Mouse (Mus musculus): ENCODE results near the gene Patj. TPM values are rescaled to one million over a fixed set of nuclear protein-coding genes. Genes with fewer than 3 reads are reported as not detected.
A peak's percentile ranks its signal among the peaks of the same experiment; 100 is the strongest.

Gene Patj
- polyA plus RNA-seq, 1 experiment: 15.8 TPM

DNA sequence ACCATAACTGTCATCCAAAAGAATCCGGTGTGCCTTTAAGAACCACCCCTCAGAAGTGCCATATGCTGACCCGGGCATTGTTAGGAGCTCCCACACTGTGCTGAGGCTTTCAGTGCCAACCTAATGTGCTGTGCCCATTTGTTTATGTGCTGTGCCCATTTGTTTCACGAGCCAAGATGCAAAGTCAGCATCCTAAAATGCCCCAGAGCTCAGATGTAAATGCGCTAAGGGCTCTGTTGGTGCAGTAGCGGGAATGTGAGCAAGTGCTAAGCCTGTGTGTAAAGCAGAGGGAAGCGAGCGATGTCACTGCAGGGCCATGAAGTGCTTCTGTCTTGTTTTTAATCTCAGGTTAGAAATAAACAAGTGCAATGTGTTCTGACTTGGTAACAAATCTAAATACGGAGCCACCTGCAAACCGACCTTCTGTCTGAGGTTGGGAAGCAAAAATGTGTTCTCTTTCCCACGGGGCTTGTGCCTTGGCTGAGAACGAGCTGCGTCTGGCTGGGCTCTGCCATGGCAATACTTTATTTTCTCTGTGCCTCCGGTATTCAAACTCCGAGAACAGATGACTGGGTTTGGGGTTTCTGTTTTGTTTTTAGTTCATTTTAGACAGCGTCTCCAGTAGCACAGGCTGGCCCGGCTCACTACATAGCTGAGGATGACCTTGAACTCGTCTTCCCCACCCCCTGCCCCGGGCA, 239.7 kb downstream of the Patj start:
- no peak for DNase-seq (ENCODE audit: extremely low spot score in 1 of 2, low spot score in 1 of 2)

DNA sequence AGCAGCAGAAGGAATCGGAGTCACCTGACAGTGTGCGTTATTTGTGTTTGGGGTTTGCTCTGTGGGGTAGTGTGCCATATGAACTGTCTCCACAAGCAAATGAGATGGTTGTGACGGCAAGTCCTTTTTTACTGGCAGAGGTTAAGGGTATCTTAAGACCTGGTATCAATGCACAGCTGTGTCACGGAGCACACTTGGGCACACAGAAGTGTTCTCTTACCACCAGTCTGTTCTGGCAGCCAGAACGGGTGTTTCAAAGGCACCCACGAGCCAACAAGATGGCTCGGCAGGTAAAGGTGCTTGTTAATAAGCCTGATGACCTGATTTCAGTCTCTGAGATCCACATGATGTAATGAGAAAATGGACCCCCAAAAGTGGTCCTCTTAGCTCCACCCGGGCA, 243.1 kb downstream of the Patj start:
- DNase-seq (ENCODE audit: extremely low spot score in 1 of 2, low spot score in 1 of 2): no peak

DNA sequence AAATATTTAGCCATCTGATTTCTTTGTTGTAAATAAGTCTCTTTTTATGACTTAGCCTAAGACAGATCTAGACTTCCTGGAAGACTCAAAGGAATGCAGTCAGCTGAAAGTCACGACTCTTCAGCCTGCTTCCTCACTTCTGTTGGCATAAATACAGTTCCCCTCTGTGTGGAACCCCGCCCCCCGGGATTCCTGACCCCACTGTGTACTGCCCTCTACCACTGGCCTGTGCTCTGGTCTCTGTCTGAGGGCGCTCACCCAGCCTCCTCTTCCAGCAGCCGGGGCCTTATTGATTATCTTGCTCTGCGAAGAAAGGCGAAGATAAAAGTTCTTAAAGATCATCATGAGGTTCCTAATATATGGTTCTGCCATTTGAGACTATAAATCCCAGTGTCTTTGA, 258.1 kb downstream of the Patj start:
- no peak for DNase-seq (ENCODE audit: extremely low spot score in 1 of 2, low spot score in 1 of 2)

DNA sequence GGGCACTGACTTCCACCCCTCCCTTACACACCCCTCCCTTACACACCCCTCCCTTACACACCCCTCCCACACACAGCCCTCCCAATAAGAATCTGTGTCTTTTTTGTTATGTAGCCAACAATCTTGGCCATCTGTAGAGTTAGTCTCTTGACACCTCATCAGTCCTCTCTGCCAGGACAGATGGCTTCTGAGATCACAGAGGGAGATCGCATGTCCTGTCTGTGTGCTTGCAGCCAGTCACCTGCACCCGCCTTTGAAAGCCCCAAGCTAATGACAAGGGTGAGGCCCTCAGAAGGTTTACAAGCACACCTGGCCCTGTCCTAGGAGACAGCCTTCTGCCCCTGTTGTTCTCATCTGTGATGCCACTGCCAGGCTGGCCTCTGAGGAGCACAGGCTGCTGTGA, 258.8 kb downstream of the Patj start:
- no peak for DNase-seq (ENCODE audit: extremely low spot score in 1 of 2, low spot score in 1 of 2)

DNA sequence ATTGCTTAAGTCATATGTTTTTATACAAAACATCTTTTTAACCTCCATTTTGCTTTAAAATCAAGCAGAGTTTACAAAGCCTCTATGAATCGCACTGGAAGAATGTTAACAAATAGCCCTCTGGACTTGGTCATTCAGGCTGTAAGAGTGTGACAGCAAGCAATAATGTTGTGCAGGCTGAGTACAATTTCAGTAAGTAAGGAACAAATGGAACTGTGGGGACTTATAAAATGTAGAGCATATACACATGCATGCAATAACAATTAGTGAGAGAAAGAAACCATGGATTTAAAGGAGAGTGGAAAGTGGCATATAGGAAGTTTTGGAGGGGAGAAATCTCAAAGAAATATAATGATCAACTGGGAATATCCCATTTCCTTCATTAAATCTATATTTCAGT, 261.2 kb downstream of the Patj start:
- no peak for DNase-seq (ENCODE audit: extremely low spot score in 1 of 2, low spot score in 1 of 2)

DNA sequence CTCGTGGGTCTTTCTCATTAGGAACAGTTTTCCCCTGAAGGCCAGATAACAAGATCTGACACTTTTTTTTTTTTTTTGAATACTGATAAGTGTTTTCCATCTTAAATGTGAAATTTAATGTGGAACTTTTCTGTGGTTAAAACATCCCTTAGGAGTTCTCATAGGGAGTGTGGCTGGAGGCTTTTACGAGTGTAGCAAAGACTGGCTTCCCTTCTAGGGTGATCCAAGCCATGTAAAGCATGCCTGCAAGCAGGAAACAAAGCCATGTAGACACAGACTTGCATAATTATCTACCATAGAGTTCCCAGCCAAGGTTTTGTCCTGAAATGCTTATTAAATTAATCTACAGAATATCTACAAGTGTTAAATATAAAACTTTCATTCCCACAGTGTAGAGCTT, 263.4 kb downstream of the Patj start:
- no peak for DNase-seq (ENCODE audit: extremely low spot score in 1 of 2, low spot score in 1 of 2)

DNA sequence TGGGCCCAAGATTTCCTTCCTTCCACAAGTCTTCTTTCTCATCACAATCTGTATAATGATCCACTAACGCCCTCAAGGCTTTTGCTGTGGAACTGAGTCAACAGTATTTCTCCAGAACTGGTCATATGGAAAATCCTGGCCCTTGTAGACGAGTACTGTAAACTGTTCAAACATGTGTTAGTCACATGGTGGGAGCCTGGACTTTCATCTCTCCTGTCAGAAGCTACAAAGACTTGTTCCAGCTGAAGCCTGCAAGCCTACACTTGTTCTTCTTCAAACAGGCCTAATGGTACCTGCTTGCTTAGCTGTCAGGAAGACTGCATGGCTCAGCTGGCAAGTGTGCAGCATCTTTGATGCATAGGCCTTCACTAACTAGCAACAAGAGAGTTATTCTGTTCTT, 264.9 kb downstream of the Patj start:
- DNase-seq (ENCODE audit: extremely low spot score in 1 of 2, low spot score in 1 of 2): no peak

DNA sequence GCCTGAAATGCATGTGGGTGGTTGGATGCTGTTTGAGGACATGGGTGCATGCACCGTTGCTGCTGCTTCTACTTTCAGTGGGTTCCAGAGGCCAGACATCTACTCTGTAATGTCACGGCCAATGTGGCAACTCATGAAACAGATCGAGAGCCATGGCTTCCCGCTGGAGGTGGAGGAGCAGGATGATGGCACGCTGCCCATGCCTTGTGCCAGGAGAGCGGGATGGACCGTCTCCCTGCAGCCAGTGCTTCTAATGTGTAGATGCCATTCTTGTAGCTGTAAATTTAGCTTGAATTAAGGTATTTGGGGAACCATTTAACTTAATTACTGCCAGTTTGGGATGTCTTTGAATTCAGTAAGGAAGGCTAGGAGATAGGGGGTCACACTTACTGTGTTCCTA, 270.3 kb downstream of the Patj start:
- DNase-seq (ENCODE audit: extremely low spot score in 1 of 2, low spot score in 1 of 2): no peak

DNA sequence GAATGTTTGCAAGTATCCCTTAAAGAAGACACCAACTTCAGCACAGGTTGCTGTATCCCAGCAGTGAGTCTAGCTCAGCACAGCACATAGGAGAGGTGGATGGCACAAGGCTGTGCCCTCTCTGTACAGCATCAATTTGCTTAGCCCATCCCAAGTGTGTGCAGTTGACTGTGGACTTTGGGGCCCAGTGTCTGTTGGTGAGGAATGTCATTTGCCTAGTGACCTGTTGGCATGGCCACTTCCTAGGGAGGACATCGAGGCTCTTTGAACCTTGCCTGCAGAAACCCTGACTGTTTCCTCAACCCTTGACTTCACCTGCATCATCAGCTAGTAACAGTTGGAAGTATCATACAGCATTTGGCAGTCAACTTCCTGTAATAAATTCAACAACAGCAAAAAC, 270.9 kb downstream of the Patj start:
- no peak for DNase-seq (ENCODE audit: extremely low spot score in 1 of 2, low spot score in 1 of 2)

DNA sequence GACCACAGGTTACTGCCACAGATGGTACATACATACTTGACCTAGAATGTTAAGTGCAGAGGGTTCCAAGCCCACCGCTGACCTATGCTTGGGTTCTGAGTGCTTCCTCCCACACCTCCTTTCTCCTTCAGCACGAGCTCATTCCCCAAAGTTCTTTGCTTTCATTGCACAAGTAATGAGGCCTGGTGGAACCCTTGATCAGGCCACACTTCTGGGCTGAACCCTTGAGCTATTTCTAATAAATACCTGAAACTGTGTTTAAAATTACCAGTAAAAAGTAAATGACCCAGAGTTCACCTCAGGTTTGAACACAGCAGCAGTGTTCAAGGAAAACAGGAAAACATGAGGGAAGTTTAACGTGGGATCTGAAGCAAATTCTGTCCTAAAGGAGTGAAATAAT, 271.4 kb downstream of the Patj start:
- DNase-seq (ENCODE audit: extremely low spot score in 1 of 2, low spot score in 1 of 2): no peak

DNA sequence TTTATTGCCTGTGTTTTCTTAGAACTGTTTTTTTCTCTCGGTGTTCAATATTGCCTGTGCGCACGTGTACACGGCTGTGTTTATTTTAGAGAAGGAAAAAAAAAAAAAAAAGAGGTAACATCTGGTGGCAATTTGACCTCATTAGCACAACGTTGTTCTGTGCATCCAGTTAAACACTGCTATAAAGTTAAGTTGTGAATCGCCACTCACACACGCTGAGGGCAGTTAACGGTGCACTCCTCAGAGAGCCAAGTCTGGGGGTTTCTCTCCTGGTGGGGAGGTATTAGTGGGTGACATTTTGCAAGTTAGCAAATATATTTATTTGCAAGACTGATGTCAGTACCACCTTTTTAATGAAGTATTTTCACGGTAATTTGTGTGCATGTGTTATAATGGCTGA, 281.9 kb downstream of the Patj start:
- no peak for DNase-seq (ENCODE audit: extremely low spot score in 1 of 2, low spot score in 1 of 2)

DNA sequence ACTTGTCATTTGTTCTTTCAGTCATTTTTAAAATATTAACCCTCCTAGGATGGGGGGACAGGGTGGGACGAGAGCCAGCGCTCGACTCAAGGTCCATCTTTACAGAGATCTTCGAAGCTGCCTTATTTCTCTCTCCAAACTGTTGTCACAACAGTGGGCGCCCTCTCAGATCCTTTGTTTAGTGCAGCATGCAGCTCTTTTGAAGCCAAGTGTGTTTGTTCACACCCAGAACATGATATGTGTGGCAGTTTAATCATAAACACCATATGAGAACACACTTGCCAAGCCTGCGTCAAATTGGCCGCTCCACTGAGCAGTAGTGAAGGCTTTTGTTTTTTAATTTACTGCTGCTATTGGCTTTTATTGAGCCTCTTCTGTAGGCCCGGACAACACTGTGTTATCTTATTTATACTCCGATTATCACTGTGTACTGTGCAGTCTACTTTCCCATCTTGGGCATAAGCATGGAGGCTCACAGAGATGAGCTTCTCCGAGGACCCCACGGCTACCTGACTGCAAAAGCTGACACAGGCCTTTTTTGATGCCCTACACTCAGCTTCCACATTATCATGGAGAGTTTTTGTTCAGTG, 291.2 kb downstream of the Patj start:
- DNase-seq (ENCODE audit: extremely low spot score in 1 of 2, low spot score in 1 of 2): no peak

DNA sequence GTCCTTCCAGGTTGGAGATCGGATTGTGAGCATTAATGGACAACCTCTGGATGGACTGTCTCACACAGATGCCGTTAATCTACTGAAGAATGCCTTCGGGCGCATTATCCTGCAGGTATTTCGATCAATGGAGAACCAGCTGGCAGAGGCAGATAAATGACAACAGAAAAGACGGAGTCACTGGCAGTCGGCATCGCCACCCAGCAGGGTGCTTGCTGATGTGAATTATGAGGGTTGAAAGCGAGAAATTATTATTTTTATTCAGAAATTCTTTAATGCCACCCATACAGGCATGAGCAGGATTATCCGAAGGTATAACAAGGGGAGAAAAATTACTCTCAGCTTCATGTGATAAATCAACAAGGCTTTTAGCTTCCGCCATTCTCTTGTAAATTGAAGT, 292.5 kb downstream of the Patj start:
- DNase-seq (ENCODE audit: extremely low spot score in 1 of 2, low spot score in 1 of 2): no peak

DNA sequence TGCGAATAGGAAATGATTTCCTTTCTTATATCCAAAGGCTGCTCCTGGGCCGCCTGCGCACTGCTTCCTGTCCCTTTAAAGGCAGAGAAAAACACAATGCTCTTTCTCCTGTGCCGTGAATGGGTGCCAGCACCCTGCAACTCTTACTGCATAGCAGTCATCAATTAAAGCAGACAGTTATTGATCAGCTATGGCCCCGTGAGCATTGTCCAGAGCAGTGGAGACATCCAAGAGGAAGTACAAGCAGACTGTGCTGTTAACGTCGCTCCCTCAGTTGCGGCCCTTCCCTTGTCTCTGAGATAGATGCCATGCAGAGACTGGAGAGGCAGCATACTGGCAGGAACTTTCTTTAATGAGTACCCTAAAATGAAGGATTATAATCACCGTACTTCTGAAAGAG, 292.9 kb downstream of the Patj start:
- no peak for DNase-seq (ENCODE audit: extremely low spot score in 1 of 2, low spot score in 1 of 2)

DNA sequence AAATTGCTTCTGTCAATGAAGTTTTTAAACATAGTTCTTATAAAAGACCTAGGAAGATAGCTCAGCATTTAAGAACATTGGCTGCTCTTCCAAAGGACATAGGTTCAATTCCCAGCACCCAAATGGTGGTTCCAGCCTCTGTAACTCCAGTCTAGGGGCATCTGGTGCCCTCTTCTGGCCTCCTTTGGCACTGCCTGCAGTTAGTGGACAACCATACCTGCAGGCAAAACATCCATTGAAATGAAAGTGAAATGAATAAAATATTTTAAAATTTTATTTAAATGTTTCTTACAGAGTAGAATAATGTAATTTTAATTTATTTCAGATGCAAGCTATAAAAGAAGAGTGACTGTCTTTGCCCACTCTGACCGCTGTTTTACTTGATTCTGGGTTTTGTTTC, 294.4 kb downstream of the Patj start:
- DNase-seq (ENCODE audit: extremely low spot score in 1 of 2, low spot score in 1 of 2): no peak

DNA sequence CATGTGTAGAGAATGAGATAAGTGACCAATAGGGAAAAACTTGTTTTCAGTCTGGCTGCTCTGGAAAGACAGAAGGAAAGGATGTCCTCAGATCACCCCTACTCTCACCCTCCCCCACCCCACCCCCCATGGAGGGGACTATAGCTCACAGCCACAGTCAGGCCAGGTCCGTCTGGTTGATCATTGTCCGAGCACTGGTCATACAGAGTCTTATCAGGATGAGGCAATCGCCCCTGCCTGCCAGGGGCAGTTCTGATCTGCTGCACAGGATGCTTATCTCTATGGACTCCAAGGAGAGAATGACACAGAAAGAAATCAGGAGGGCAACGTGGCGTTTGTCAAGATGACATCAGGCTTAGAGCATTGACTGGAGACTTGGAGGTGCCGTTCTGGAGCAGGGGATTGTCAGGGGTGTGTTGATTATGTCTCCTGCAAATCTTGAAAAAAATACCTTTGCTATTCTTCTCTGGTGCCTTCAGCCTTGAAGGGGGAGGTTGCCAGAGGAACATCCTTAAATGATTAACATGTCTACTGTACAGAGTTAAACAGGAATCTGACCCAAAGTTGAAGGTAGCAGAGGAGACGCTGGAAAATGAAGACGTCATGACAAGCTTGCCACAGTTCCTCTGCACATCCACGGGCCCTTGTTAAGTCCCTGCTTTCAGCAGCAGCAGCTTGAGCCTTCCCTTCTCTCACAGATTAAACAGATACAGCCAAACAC, 298.0 kb downstream of the Patj start:
- DNase-seq (ENCODE audit: extremely low spot score in 1 of 2, low spot score in 1 of 2): no peak

DNA sequence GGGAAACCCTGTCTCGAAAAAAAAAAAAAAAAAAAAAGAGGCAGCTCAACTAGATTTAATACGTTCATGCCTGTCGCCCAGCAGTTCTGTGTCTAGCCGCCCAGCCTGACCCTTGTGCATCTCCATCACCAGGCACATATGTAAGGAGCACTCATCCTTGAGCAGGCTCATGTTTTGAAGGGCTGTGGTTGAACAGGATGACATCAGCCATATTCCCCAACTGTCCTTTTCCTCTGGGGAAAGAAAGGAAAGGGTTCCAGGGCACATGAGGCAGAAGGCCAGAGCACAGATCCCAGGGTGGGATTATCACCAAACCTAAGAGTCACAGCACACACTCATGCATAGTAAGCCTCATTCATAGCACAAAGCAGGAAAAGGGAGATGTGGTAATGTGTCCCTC, 302.3 kb downstream of the Patj start:
- DNase-seq (ENCODE audit: extremely low spot score in 1 of 2, low spot score in 1 of 2): no peak

DNA sequence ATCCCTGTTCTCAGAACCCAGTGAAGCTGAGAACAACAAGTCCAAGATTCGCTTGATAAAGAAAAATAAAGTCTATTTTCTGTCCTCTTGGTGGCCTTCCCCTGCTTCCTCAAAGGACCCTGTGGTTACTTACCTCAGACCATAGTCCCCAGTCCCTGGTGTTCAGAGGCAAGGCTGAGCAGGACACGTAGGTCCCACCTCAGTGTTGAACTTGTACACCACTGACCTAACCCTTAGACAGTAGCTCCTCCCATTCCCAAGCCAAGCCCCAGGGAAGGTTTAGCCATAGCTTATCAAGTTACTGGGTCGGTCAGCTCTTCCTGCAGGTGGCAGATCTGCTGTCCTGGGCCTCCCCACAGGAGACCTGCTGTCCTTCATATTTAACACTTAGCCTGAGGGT, 303.3 kb downstream of the Patj start:
- no peak for DNase-seq (ENCODE audit: extremely low spot score in 1 of 2, low spot score in 1 of 2)

DNA sequence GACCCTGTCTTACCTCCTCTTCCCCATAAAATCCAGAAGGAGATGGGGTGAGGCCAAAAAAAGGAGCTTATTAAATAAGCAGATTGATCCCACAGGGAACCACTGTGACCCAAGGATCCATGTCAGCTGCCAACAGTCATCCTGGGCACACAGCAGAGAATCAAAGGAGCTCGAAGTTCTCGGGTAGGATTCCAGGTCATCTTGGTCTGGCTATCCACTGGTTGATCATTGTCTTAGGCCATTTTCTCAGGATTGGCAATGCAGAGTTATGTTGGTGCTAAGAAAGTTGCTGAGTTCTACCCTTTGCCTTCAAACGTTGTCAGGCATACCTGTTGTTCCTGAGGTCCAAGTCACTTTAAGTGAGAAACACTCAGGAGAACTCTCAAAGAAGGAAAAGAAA, 304.6 kb downstream of the Patj start:
- DNase-seq (ENCODE audit: extremely low spot score in 1 of 2, low spot score in 1 of 2): no peak

DNA sequence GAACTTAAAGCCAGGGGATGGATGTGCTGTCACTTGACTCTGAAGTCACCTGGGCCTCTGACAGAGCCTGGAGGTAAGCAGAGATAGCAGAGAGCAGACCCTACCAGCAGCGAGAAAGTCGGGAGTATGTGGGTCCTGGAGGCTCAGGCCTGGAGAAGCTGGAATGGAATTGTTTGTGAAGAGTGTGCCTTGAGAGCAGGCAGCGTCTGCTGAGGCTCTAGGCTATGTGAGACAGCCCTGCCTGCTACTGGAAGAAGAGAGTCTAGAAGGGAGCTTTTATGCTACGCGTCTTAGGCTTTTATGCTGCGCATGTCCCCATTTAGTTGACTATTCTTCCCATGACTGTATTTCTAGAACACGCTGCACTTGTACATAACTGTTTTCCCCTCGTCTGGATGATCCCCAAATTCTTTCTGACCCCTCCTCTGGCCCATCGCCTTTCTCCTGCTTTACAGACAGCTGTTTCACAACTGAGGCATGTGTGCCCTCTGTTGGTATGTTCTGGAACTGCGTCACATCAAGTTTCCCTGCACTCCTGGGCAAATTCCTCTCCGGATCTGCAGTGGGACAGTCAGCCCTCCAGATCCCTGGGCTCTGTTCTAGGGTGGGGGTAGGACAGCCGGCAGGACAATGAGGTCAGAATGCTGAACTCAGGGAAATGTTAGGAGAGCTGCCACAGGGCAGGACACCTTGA, 306.8 kb downstream of the Patj start:
- DNase-seq (ENCODE audit: extremely low spot score in 1 of 2, low spot score in 1 of 2): peak; percentile 40 to 90

DNA sequence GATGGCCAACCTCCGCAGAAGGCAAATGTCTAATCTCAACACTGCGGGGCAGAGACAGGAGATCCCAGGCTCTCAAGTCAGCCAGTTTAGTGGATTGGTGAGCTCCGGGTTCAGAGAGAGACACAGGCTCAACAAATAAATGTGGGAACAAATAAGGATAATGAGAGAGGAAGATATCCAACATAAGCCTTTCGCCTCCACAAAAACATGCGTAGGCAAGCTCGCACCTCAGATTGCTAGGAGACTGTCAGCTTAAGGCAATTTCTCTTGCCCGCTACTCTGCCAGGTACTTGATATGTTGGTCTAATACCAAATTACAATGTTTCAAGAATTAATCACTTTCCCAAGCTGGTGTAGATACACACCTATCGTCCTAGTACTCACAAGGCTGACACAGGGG, 315.3 kb downstream of the Patj start:
- no peak for DNase-seq (ENCODE audit: extremely low spot score in 1 of 2, low spot score in 1 of 2)

Measured in frontal cortex, adult 2 months (tissue).